Mouse (Mus musculus) cerebellum, adult 9-11 months (tissue): ENCODE measurements around the gene Egfl6.
A peak's percentile ranks its signal among the peaks of the same experiment; 100 is the strongest.
"Not testable (repeated sequence)": the region's sequence is repeated elsewhere in the genome, so short reads cannot be mapped to it uniquely, and the experiment has no call there.

Experiments used
- DNase-seq: peaks from one replicate; pipeline ENCODE4 v3.0.0; 2022

Egfl6 gene

GRCm38 (mm10) chrX:166515923-166516322 lies 69.6 kb downstream of the Egfl6 start:
- no peak for DNase-seq

- not testable (repeated sequence) for DNase-seq
Observed at GRCm38 (mm10) chrX:166514035-166514434, 71.5 kb downstream of the Egfl6 start.

- DNase-seq: no peak
Observed at GRCm38 (mm10) chrX:166512071-166512470, 73.4 kb downstream of the Egfl6 start.

- no peak for DNase-seq
Observed at GRCm38 (mm10) chrX:166511107-166511506, 74.4 kb downstream of the Egfl6 start.

- peak; percentile 96 for DNase-seq
Observed at GRCm38 (mm10) chrX:166509761-166510738, 75.5 kb downstream of the Egfl6 start.

- no peak for DNase-seq
Observed at GRCm38 (mm10) chrX:166504421-166504820, 81.1 kb downstream of the Egfl6 start.

GRCm38 (mm10) chrX:166499496-166500190 lies 85.9 kb downstream of the Egfl6 start:
- no peak for DNase-seq

- no peak for DNase-seq
Observed at GRCm38 (mm10) chrX:166497771-166498170, 87.7 kb downstream of the Egfl6 start.

- DNase-seq: no peak
Observed at GRCm38 (mm10) chrX:166495052-166495451, 90.5 kb downstream of the Egfl6 start.

- DNase-seq: peak; percentile 92
Observed at GRCm38 (mm10) chrX:166479365-166479983, 106.0 kb downstream of the Egfl6 start, which contains the start of gene Rab9. TSS of gene Rab9 (minus strand) at chrX:166479867.

- DNase-seq: no peak
Observed at GRCm38 (mm10) chrX:166478631-166479364, 106.7 kb downstream of the Egfl6 start.

GRCm38 (mm10) chrX:166477393-166477792 lies 108.1 kb downstream of the Egfl6 start:
- DNase-seq: no peak
